Mouse (Mus musculus): ENCODE results near the gene Ttc38. TPM values are rescaled to one million over a fixed set of nuclear protein-coding genes. Genes with fewer than 3 reads are reported as not detected.

Ttc38 gene
- polyA plus RNA-seq, 1 experiment from 2014 or later, result 6.6 TPM

- Histone ChIP-seq H3K27ac (ENCODE audit: low read depth) (no peak overlapping the region), H3K4me1 (replicated peaks; ENCODE audit: control insufficient read depth, insufficient read depth, low read length) (no peaks in the 10 kb centered on the region), H3K36me3 (ENCODE audit: control insufficient read depth, insufficient read depth, low read length) (no peaks in the 10 kb centered on the region), H3K9ac (ENCODE audit: low read length) (no peak overlapping the region), H3K4me2 (ENCODE audit: low read length) (no peak overlapping the region), H3K27me3 (replicated peaks; ENCODE audit: control insufficient read depth, insufficient read depth, low read length) (no peaks in the 10 kb centered on the region), H3K9me3 (ENCODE audit: control insufficient read depth, low read length) (no peaks in the 10 kb centered on the region), H3K4me3 (ENCODE audit: low read depth, low read length) (no peak overlapping the region)
- 64% methylated on average over 6 of the region's 6 CpGs for WGBS
- no peak for DNase-seq (ENCODE audit: low spot score)
- ATAC-seq (replicated peaks; ENCODE audit: low FRiP score, low TSS enrichment, low read depth), result no peak
Measured at GRCm38 (mm10) chr15:85795516-85795915, 36.6 kb upstream of the Ttc38 start.

DNA sequence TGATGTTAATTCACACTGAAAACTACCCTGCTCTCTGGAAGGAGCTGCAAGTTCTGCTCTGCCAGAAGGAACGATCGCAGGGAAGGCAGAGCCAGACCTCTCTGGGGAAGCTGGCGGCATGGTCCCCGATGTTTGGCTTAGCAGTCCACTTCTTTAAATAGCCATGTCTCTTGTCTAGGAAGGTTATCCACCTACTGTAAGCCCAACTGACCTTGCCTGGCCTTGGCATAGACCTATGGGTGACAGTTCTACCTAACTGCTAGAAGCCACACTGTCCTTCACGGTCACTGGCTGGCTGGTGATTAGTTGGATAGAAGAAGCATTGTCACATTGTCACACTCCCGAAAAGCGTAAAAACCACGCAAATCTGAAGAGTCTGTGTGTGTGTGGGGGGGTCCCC lies 33.4 kb upstream of the Ttc38 start:
- no peaks in the 10 kb centered on the region for H3K4me1 ChIP-seq (replicated peaks; ENCODE audit: control insufficient read depth, insufficient read depth, low read length)
- WGBS, result 89% methylated on average over 8 of the region's 8 CpGs
- no peaks in the 10 kb centered on the region for H3K36me3 ChIP-seq (ENCODE audit: control insufficient read depth, insufficient read depth, low read length)
- no peak overlapping the region for H3K4me3 ChIP-seq (ENCODE audit: low read depth, low read length)
- no peak overlapping the region for H3K27ac ChIP-seq (ENCODE audit: low read depth)
- no peaks in the 10 kb centered on the region for H3K27me3 ChIP-seq (replicated peaks; ENCODE audit: control insufficient read depth, insufficient read depth, low read length)
- H3K9me3 ChIP-seq (ENCODE audit: control insufficient read depth, low read length), result no peaks in the 10 kb centered on the region
- H3K4me2 ChIP-seq (ENCODE audit: low read length), result no peak overlapping the region
- no peak for DNase-seq (ENCODE audit: low spot score)
- H3K9ac ChIP-seq (ENCODE audit: low read length), result no peak overlapping the region
- ATAC-seq (replicated peaks; ENCODE audit: low FRiP score, low TSS enrichment, low read depth), result no peak

GRCm38 (mm10) chr15:85802931-85803330 lies 29.2 kb upstream of the Ttc38 start:
- Histone ChIP-seq H3K9ac (ENCODE audit: low read length) (no peak overlapping the region), H3K27ac (ENCODE audit: low read depth) (no peak overlapping the region), H3K4me2 (ENCODE audit: low read length) (no peak overlapping the region), H3K27me3 (replicated peaks; ENCODE audit: control insufficient read depth, insufficient read depth, low read length) (no peaks in the 10 kb centered on the region), H3K36me3 (ENCODE audit: control insufficient read depth, insufficient read depth, low read length) (no peaks in the 10 kb centered on the region), H3K9me3 (ENCODE audit: control insufficient read depth, low read length) (no peaks in the 10 kb centered on the region), H3K4me3 (ENCODE audit: low read depth, low read length) (no peak overlapping the region), H3K4me1 (replicated peaks; ENCODE audit: control insufficient read depth, insufficient read depth, low read length) (no peaks in the 10 kb centered on the region)
- no peak for DNase-seq (ENCODE audit: low spot score)
- ATAC-seq (replicated peaks; ENCODE audit: low FRiP score, low TSS enrichment, low read depth), result no peak
- 81% methylated on average over 2 of the region's 2 CpGs for WGBS

- Histone ChIP-seq H3K4me3 (ENCODE audit: low read depth, low read length) (no peak overlapping the region), H3K36me3 (ENCODE audit: control insufficient read depth, insufficient read depth, low read length) (no peaks in the 10 kb centered on the region), H3K27me3 (replicated peaks; ENCODE audit: control insufficient read depth, insufficient read depth, low read length) (no peaks in the 10 kb centered on the region), H3K9me3 (ENCODE audit: control insufficient read depth, low read length) (no peaks in the 10 kb centered on the region), H3K9ac (ENCODE audit: low read length) (no peak overlapping the region), H3K27ac (ENCODE audit: low read depth) (no peak overlapping the region), H3K4me2 (ENCODE audit: low read length) (no peak overlapping the region), H3K4me1 (replicated peaks; ENCODE audit: control insufficient read depth, insufficient read depth, low read length) (peaks cover 8% of the 10 kb centered on the region)
- DNase-seq (ENCODE audit: low spot score) (no peak), ATAC-seq (replicated peaks; ENCODE audit: low FRiP score, low TSS enrichment, low read depth) (no peak)
- WGBS, result 71% methylated on average over 4 of the region's 4 CpGs
Measured at GRCm38 (mm10) chr15:85806886-85807285, 25.2 kb upstream of the Ttc38 start.

DNA sequence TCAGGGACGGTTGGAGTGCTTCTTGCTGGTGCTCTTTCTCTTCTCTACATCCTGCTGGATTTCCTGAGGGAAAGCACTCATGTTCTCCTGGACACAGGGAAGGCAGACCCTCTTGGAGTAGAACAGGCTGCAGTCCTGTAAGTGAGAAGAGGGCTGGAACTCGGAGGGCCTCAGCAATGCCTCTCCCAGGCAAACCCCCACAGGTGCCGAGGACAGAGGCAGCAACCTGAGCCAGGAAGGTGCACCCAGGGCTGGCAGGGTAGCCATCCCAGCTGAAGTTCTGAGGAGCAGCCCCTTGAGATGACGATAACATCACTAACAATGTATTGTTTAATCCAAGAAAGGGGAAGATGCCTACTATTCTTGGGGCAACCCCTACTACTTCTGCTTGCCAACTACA lies 24.7 kb upstream of the Ttc38 start:
- Histone ChIP-seq H3K27ac (ENCODE audit: low read depth) (no peak overlapping the region), H3K4me2 (ENCODE audit: low read length) (no peak overlapping the region), H3K27me3 (replicated peaks; ENCODE audit: control insufficient read depth, insufficient read depth, low read length) (no peaks in the 10 kb centered on the region), H3K4me1 (replicated peaks; ENCODE audit: control insufficient read depth, insufficient read depth, low read length) (peaks cover 8% of the 10 kb centered on the region), H3K4me3 (ENCODE audit: low read depth, low read length) (no peak overlapping the region), H3K9ac (ENCODE audit: low read length) (no peak overlapping the region), H3K9me3 (ENCODE audit: control insufficient read depth, low read length) (no peaks in the 10 kb centered on the region), H3K36me3 (ENCODE audit: control insufficient read depth, insufficient read depth, low read length) (no peaks in the 10 kb centered on the region)
- ATAC-seq (replicated peaks; ENCODE audit: low FRiP score, low TSS enrichment, low read depth), result no peak
- 83% methylated on average over 4 of the region's 4 CpGs for WGBS
- no peak for DNase-seq (ENCODE audit: low spot score)

- WGBS, result 80% methylated on average over 6 of the region's 6 CpGs
- H3K27ac ChIP-seq (ENCODE audit: low read depth), result no peak overlapping the region
- DNase-seq (ENCODE audit: low spot score), result no peak
- no peak overlapping the region for H3K4me3 ChIP-seq (ENCODE audit: low read depth, low read length)
- ATAC-seq (replicated peaks; ENCODE audit: low FRiP score, low TSS enrichment, low read depth), result no peak
- H3K36me3 ChIP-seq (ENCODE audit: control insufficient read depth, insufficient read depth, low read length), result no peaks in the 10 kb centered on the region
- H3K9me3 ChIP-seq (ENCODE audit: control insufficient read depth, low read length), result no peaks in the 10 kb centered on the region
- no peaks in the 10 kb centered on the region for H3K27me3 ChIP-seq (replicated peaks; ENCODE audit: control insufficient read depth, insufficient read depth, low read length)
- no peak overlapping the region for H3K9ac ChIP-seq (ENCODE audit: low read length)
- H3K4me2 ChIP-seq (ENCODE audit: low read length), result no peak overlapping the region
- H3K4me1 ChIP-seq (replicated peaks; ENCODE audit: control insufficient read depth, insufficient read depth, low read length), result peaks cover 8% of the 10 kb centered on the region
Measured at GRCm38 (mm10) chr15:85808031-85808430, 24.1 kb upstream of the Ttc38 start.

GRCm38 (mm10) chr15:85808434-85808833 lies 23.7 kb upstream of the Ttc38 start:
- Histone ChIP-seq H3K27me3 (replicated peaks; ENCODE audit: control insufficient read depth, insufficient read depth, low read length) (no peaks in the 10 kb centered on the region), H3K4me2 (ENCODE audit: low read length) (no peak overlapping the region), H3K4me3 (ENCODE audit: low read depth, low read length) (no peak overlapping the region), H3K4me1 (replicated peaks; ENCODE audit: control insufficient read depth, insufficient read depth, low read length) (peaks cover 8% of the 10 kb centered on the region), H3K36me3 (ENCODE audit: control insufficient read depth, insufficient read depth, low read length) (no peaks in the 10 kb centered on the region), H3K9ac (ENCODE audit: low read length) (no peak overlapping the region), H3K27ac (ENCODE audit: low read depth) (no peak overlapping the region), H3K9me3 (ENCODE audit: control insufficient read depth, low read length) (no peaks in the 10 kb centered on the region)
- 53% methylated on average over 8 of the region's 8 CpGs for WGBS
- DNase-seq (ENCODE audit: low spot score), result no peak
- no peak for ATAC-seq (replicated peaks; ENCODE audit: low FRiP score, low TSS enrichment, low read depth)

GRCm38 (mm10) chr15:85809091-85809490 lies 23.0 kb upstream of the Ttc38 start:
- Histone ChIP-seq H3K27ac (ENCODE audit: low read depth) (no peak overlapping the region), H3K4me3 (ENCODE audit: low read depth, low read length) (no peak overlapping the region), H3K4me1 (replicated peaks; ENCODE audit: control insufficient read depth, insufficient read depth, low read length) (peaks cover 8% of the 10 kb centered on the region), H3K36me3 (ENCODE audit: control insufficient read depth, insufficient read depth, low read length) (no peaks in the 10 kb centered on the region), H3K4me2 (ENCODE audit: low read length) (no peak overlapping the region), H3K9me3 (ENCODE audit: control insufficient read depth, low read length) (no peaks in the 10 kb centered on the region), H3K9ac (ENCODE audit: low read length) (no peak overlapping the region), H3K27me3 (replicated peaks; ENCODE audit: control insufficient read depth, insufficient read depth, low read length) (no peaks in the 10 kb centered on the region)
- no peak for DNase-seq (ENCODE audit: low spot score)
- no peak for ATAC-seq (replicated peaks; ENCODE audit: low FRiP score, low TSS enrichment, low read depth)
- 87% methylated on average over 12 of the region's 12 CpGs for WGBS

DNA sequence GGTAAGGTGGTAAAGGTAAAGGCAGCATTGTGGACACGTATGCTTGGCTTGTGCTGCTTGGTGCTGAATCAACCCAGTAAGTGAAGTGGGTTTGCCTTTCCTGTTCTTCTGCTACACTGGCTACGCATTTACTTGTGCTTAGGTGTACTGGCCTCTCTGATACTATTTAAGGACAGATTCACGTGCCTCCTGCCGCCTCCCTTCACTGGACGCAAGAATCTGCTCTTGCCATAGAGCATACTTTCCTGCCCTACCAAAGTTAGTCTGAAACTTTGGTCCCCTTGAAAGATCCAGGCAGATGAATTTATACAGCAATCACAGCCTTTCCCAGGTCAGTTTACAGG lies 21.7 kb upstream of the Ttc38 start:
- Histone ChIP-seq H3K4me3 (ENCODE audit: low read depth, low read length) (peak overlapping the region; percentile 64), H3K4me2 (ENCODE audit: low read length) (peak overlapping the region; percentile 87), H3K4me1 (replicated peaks; ENCODE audit: control insufficient read depth, insufficient read depth, low read length) (peaks cover 8% of the 10 kb centered on the region), H3K27me3 (replicated peaks; ENCODE audit: control insufficient read depth, insufficient read depth, low read length) (no peaks in the 10 kb centered on the region), H3K9me3 (ENCODE audit: control insufficient read depth, low read length) (no peaks in the 10 kb centered on the region), H3K27ac (ENCODE audit: low read depth) (no peak overlapping the region), H3K36me3 (ENCODE audit: control insufficient read depth, insufficient read depth, low read length) (no peaks in the 10 kb centered on the region), H3K9ac (ENCODE audit: low read length) (peak overlapping the region; percentile 74)
- ATAC-seq (replicated peaks; ENCODE audit: low FRiP score, low TSS enrichment, low read depth) (no peak), DNase-seq (ENCODE audit: low spot score) (no peak)
- 77% methylated on average over 5 of the region's 5 CpGs for WGBS

Data from intestine, embryonic 14.5 days (tissue).